Mouse (Mus musculus): Measurements from ENCODE around the gene Sh2d2a.

DNA sequence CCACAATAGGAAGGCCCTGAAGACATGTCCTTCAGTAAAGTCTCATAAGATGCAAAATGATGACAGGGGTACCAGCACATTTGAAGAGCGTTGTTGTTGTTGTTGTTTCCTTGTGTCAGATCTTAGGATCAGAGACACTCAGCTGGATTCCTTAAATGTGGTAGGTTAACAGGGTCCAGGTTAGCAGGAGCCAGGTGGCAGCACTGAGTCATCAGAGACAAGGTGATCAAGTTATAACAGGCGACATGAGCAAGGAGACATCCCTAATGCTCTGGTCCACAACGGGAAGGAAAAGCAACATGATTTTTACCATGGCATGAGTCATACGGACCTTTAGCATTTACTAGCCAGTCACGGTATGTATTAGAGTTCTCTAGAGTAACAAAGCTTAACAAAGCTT is 13.1 kb upstream of the Sh2d2a start:
- TF ChIP-seq CTCF (IDR thresholded peaks at IDR 0.05; ENCODE audit: insufficient read depth, low read length) = no peak
- TF ChIP-seq POLR2A (IDR thresholded peaks at IDR 0.05; ENCODE audit: borderline replicate concordance, extremely low read depth, low read depth, low read length) = no peak

Data from lung, adult 2 months (tissue).